Mouse (Mus musculus) embryonic facial prominence, embryonic 10.5 days (tissue): ENCODE results near the gene Tbc1d1. TPM values are rescaled to one million over a fixed set of nuclear protein-coding genes. Genes with fewer than 3 reads are reported as not detected.

ENCODE experiments used
- microRNA-seq: library from miRNA; unstranded; fragments of <30 nt; microRNA quantifications from one replicate; pipeline ENCODE4, GENCODE M21; 2017
- polyA plus RNA-seq: library from polyadenylated mRNA; unstranded; fragments of >200 nt; fragmentation: Nextera tagmentation; extraction: Ambion mirVana; gene quantifications from 2 replicates; pipeline ENCODE4 v1.2.1, GENCODE M21; 2016

The Tbc1d1 gene
- polyA plus RNA-seq, 1 experiment from 2014 or later = 32.9 TPM

Small RNA genes within 50 kb of the gene (microRNA-seq; reads per million reads assigned to microRNA genes)
- gene Gm22395 = not detected

Other genes with a start within 250 kb of the Tbc1d1 start
- 13.9 and 14.0 TPM in 2 replicates for gene Rell1, start 187.4 kb upstream of the Tbc1d1 start, polyA plus RNA-seq
- gene Pgm2, start 63.4 kb upstream of the Tbc1d1 start, polyA plus RNA-seq = 26.3 and 27.0 TPM in 2 replicates